Mouse (Mus musculus) fat pad, adult 2 months (tissue): ENCODE results near the gene Tpmt.

ENCODE experiments used
- DNase-seq: peaks from one replicate; pipeline ENCODE4 v3.0.0-alpha.2; 2011; ENCODE audit warnings: low read depth, low spot score; ENCODE audit errors: extremely low read depth

Gene Tpmt

DNA sequence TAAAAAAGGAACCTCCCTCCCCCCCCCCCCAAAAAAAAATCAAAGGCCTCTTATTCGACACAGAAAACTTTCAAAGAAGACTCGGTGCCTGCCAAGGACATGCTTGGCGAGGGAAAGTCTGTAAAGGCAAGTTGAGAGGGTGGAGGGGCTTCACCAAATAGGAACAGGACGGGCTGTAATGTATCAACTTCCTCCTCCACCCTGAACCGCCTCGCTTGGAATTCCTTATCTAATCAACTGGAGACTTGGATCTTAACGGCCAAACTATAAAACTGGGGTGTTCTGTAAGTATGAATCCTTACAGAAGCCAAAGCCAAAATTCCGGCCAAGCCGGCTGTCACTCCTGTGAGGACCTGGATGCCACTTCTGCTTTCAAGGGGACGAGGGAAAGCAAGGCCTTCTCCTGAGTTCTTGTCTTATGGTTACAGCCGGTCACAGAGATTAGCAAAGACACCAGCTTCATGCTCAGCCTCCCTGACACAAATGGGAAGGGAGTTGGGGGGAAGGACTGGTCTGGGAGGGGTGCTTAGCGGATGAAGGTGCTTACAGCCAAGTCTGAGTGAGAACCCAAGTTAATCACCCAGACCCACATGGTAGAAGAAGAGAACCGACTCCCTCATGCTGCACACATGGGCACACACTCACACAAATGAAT, 64.6 kb downstream of the Tpmt start:
- DNase-seq = no peak

DNA sequence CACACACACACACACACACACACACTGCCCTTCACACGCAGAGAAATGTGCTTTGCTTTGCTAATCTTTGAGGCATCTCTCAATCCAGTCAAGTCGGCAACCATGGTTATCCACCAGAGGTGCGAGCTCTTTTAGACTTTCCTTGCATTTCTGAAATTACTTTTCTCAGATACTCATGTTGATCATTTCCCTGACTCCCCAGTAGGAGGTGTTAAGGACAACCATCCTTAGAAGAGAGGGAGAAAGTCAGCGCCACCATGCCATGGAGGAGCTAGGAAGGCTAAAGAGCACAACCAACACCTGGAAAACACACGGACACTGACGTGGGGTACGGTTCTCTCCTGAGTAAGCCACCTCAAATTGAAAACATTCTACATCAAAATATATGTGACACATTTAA, 68.0 kb downstream of the Tpmt start:
- DNase-seq = no peak

DNA sequence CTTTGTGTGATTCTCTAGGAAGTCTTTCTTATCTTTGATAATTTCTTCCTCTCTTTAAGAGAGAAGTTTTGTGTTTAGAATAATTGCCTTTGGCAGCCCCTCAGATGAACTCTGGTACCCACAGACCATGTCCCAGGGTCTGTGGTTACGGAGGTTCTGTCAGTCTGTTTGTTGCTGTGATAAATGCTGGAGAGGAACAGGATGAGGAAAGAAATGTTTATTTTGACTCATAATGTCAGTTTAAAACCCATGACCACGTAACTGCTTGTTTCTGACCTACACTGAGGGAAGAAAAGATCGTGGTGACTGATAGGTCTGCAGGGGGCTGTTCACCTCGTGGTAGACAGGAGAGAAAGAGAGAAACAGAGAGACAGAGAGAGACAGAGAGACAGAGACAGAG, 68.6 kb downstream of the Tpmt start:
- DNase-seq = no peak

DNA sequence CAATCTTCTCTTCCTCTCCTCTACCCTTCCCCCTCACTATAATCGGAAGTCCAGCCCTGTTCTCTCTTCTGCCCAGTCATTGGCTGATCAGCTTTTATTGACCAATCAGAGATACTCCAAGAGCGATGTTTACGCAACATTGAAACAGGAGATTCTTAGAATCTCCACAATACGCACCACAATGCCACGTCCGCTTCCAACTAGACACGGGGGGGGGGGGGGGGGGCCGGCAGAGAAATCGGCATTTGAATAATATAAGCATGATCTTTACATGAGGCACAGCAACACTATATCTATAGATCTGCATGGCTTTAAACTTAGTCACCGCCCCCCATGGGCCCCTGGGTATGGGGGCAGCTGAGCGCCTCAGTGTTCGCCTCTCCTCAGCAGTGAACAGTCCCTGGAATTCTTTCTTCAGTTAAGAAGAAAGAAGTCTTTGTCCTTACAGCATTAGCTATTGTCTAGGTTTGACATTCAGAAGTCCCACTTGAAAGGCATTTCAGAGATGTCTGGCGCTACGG, 69.4 kb downstream of the Tpmt start:
- DNase-seq = no peak
